Mouse (Mus musculus) liver, postnatal 0 days (tissue): ENCODE data around the gene Ndufa9.

Experiments
- CTCF ChIP-seq: sonication (generic); IDR thresholded peaks from 2 replicates; pipeline ENCODE4 v1.5.1; 2016; ENCODE audit warnings: antibody characterized with exemption, low read depth
- EP300 ChIP-seq: IDR thresholded peaks from 2 replicates; pipeline ENCODE4 v1.6.1; 2016; ENCODE audit warnings: antibody characterized with exemption, low read depth, mild to moderate bottlenecking

- TF ChIP-seq EP300 (peak; percentile 55), CTCF (no peak)
Measured at GRCm38 (mm10) chr6:126848712-126849704, at the start of gene Ndufa9.
